Mouse (Mus musculus) stomach, embryonic 15.5 days (tissue): ENCODE measurements around the gene Aldh1a1. TPM values are rescaled to one million over a fixed set of nuclear protein-coding genes. Genes with fewer than 3 reads are reported as not detected.
"Not testable (repeated sequence)": the region's sequence is repeated elsewhere in the genome, so short reads cannot be mapped to it uniquely, and the experiment has no call there.

Experiments used
- ATAC-seq: fragments of 200-750 bp; cut with Nextera tagmentation; 2 replicates; pipeline ENCODE4 v1.8.0; 2017; ENCODE audit warnings: low read depth, moderate number of reproducible peaks, moderate TSS enrichment; ENCODE audit not compliant: insufficient read depth, low FRiP score
- H3K27ac ChIP-seq: fragments of 300-500 bp; sonication (generic); 2 replicates; pipeline ENCODE4 v1.5.1; 2015; ENCODE audit warnings: mild to moderate bottlenecking, inconsistent platforms
- H3K27me3 ChIP-seq: fragments of 300-500 bp; sonication (generic); replicated peaks from 2 replicates; pipeline ENCODE4 v1.6.1; 2015; ENCODE audit warnings: inconsistent platforms
- H3K36me3 ChIP-seq: fragments of 300-500 bp; sonication (generic); 2 replicates; pipeline ENCODE4 v1.6.1; 2015; ENCODE audit warnings: inconsistent platforms
- H3K4me1 ChIP-seq: fragments of 300-500 bp; sonication (generic); 2 replicates; pipeline ENCODE4 v1.6.1; 2015; ENCODE audit warnings: inconsistent platforms
- H3K4me2 ChIP-seq: fragments of 300-500 bp; sonication (generic); 2 replicates; pipeline ENCODE4 v1.6.1; 2015; ENCODE audit warnings: mild to moderate bottlenecking, inconsistent platforms
- H3K4me3 ChIP-seq: fragments of 300-500 bp; sonication (generic); replicated peaks from 2 replicates; pipeline ENCODE4 v1.5.1; 2015; ENCODE audit warnings: inconsistent platforms
- H3K9ac ChIP-seq: fragments of 300-500 bp; sonication (generic); 2 replicates; pipeline ENCODE4 v1.6.1; 2015; ENCODE audit warnings: inconsistent platforms
- H3K9me3 ChIP-seq: fragments of 300-500 bp; sonication (generic); 2 replicates; pipeline ENCODE4 v1.6.1; 2016; ENCODE audit warnings: inconsistent platforms
- whole genome bisulfite sequencing: fragments of 180-500 bp; shearing (Covaris S2); methylation state at CpG from one replicate; pipeline ENCODE4 v1.1.7; 2015; 5-methylcytosine and 5-hydroxymethylcytosine counted together
- polyA plus RNA-seq: library from polyadenylated mRNA; unstranded; fragments of >200 nt; fragmentation: Nextera tagmentation; extraction: Ambion mirVana; gene quantifications from 2 replicates; pipeline ENCODE4 v1.2.1, GENCODE M21; 2015

The Aldh1a1 gene
- polyA plus RNA-seq, 1 experiment from 2014 or later = 35.2 TPM

DNA sequence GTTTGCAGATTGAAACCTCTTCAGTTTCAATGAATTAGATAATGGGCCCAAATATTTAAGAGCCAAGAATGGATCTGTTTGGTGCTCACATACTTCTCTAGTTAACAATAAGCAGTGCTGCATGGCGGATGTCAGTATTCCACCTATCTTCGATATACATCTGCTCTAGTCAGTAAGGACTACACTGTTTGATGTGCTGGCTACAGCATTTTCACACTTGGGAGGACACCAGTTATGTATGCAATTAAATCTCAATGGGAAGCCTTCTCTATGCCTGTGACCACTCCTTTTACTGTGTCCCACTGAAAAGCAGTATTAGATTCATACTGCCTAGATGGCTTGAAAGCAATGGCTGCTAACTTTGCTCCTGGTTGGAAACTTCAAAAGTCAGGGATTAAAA is 111.4 kb downstream of the Aldh1a1 start:
- 85% methylated on average over 2 of the region's 2 CpGs for WGBS
- Histone ChIP-seq H3K9ac (no peak overlapping the region), H3K4me2 (no peak overlapping the region), H3K9me3 (no peaks in the 10 kb centered on the region), H3K4me1 (no peaks in the 10 kb centered on the region), H3K27me3 (no peaks in the 10 kb centered on the region), H3K4me3 (no peak overlapping the region), H3K36me3 (no peaks in the 10 kb centered on the region), H3K27ac (no peak overlapping the region)
- ATAC-seq = no peak

DNA sequence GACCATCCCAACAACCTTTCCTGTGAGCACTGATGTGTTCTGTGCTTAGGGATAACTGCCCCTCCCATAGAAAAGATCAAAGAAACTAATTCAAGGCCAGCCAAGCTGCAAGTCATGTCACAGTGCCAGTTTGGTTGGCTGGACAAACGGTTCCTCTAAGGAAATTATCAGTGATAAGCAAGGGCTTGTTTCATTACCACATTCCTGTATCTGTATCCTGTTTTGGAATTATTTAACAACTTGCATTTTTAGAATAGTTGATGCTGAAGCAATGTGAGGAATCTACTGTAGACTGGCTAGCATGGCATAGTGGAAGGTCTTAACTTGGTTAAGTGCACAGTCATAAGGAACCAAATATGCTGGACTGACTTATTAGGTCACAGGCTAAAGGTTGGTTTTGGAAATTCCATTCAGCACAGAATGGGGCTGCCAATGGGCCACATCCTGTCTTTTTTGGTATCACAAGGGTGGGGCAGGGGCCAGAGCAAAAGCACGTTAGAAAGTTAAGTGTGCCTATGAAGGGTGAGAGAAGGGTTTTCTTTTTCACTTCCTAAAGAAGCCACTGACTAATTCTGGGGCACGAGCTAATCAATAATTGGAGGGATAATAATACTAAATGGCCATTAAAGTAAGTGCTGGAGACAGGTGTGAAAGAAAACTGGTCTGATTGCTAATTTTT is 121.9 kb downstream of the Aldh1a1 start:
- Histone ChIP-seq H3K36me3 (no peaks in the 10 kb centered on the region), H3K27me3 (no peaks in the 10 kb centered on the region), H3K27ac (no peak overlapping the region), H3K4me2 (no peak overlapping the region), H3K9me3 (no peaks in the 10 kb centered on the region), H3K4me3 (no peak overlapping the region), H3K9ac (no peak overlapping the region), H3K4me1 (no peaks in the 10 kb centered on the region)
- no peak for ATAC-seq
- WGBS = 57% methylated on average over 3 of the region's 3 CpGs

DNA sequence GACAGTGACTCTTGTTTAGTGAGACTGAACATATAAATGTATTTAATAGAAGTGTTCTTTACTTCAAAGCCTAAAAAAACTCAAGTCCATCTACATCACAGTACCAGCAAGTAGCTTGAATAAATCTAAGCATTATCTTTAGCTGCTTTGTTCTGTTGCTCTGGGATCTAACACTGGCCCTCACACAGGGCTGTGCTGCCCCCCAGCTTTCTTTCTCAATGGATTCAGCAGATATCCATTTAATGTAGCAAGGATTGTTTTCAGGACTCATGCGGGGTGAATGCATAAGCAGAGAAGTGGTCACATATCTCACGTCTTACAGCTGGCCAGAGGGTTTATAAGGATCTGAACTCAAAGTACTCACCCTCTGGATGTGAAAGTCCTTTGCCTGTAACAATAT is 129.9 kb downstream of the Aldh1a1 start:
- H3K4me1 ChIP-seq = no peaks in the 10 kb centered on the region
- 70% methylated on average over 2 of the region's 2 CpGs for WGBS
- no peak overlapping the region for H3K9ac ChIP-seq
- H3K4me2 ChIP-seq = no peak overlapping the region
- no peaks in the 10 kb centered on the region for H3K9me3 ChIP-seq
- no peaks in the 10 kb centered on the region for H3K27me3 ChIP-seq
- H3K4me3 ChIP-seq = no peak overlapping the region
- no peak for ATAC-seq
- H3K27ac ChIP-seq = no peak overlapping the region
- H3K36me3 ChIP-seq = no peaks in the 10 kb centered on the region

GRCm38 (mm10) chr19:20623416-20623815 is 130.9 kb downstream of the Aldh1a1 start:
- Histone ChIP-seq H3K27me3 (no peaks in the 10 kb centered on the region), H3K9me3 (no peaks in the 10 kb centered on the region), H3K27ac (no peak overlapping the region), H3K4me3 (no peak overlapping the region), H3K4me2 (no peak overlapping the region), H3K4me1 (no peaks in the 10 kb centered on the region), H3K36me3 (no peaks in the 10 kb centered on the region), H3K9ac (no peak overlapping the region)
- no peak for ATAC-seq
- 74% methylated on average over 10 of the region's 10 CpGs for WGBS

GRCm38 (mm10) chr19:20631020-20631419 is 138.5 kb downstream of the Aldh1a1 start:
- WGBS = 47% methylated on average over 1 of the region's 1 CpGs
- H3K27ac ChIP-seq = no peak overlapping the region

DNA sequence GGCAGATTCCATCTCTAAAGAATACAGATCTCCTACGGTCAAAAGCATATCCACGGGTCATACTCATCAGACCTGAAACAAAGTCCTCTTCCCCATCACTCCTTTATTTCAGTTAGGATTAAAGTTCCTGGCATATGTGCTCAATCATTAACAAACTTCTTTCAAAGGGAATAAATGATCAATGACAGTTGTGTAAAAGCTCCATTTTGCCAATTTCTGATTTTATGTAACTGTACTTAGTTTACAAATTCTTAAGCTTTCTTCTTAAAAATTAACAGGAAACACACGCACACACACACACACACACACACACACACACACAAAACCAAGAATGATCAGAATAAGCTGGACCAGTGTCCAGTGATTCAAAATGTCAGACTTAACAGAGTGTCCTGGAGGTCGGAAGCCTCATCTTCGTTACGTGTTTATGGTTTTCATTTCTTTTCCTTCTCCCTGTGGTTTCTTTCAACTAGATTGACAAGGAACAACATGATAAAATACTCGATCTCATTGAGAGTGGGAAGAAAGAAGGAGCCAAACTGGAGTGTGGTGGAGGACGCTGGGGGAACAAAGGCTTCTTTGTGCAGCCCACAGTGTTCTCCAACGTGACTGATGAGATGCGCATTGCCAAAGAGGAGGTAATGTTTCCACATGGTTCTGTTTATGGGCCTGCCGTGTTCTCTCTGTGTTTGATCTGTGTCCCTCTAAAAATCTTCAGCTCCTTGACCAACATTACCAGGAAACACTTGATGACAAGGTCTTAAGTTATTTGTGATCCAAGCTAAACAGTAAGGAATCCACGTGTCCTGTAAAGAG is 141.6 kb downstream of the Aldh1a1 start:
- Histone ChIP-seq H3K27ac (no peak overlapping the region), H3K27me3 (no peaks in the 10 kb centered on the region), H3K9ac (no peak overlapping the region), H3K4me3 (no peak overlapping the region), H3K4me1 (no peaks in the 10 kb centered on the region), H3K36me3 (no peaks in the 10 kb centered on the region), H3K9me3 (no peaks in the 10 kb centered on the region), H3K4me2 (no peak overlapping the region)
- no peak for ATAC-seq
- WGBS = 69% methylated on average over 12 of the region's 12 CpGs

More at GRCm38 (mm10) chr19:20631020-20631419, 138.5 kb downstream of the Aldh1a1 start:
- Histone ChIP-seq H3K9me3 (no peaks in the 10 kb centered on the region), H3K4me1 (no peaks in the 10 kb centered on the region), H3K36me3 (no peaks in the 10 kb centered on the region), H3K27me3 (no peaks in the 10 kb centered on the region), H3K4me3 (no peak overlapping the region), H3K9ac (no peak overlapping the region), H3K4me2 (no peak overlapping the region)
- no peak for ATAC-seq

GRCm38 (mm10) chr19:20644346-20644745 is 151.8 kb downstream of the Aldh1a1 start:
- Histone ChIP-seq H3K27me3 (no peaks in the 10 kb centered on the region), H3K27ac (no peak overlapping the region), H3K9me3 (no peaks in the 10 kb centered on the region), H3K4me2 (no peak overlapping the region), H3K4me1 (no peaks in the 10 kb centered on the region), H3K36me3 (no peaks in the 10 kb centered on the region), H3K9ac (no peak overlapping the region), H3K4me3 (no peak overlapping the region)
- 67% methylated on average over 3 of the region's 3 CpGs for WGBS
- ATAC-seq = no peak

- not testable (repeated sequence) for ATAC-seq, H3K9me3 ChIP-seq, H3K27ac ChIP-seq, H3K27me3 ChIP-seq, H3K36me3 ChIP-seq, H3K4me3 ChIP-seq, H3K9ac ChIP-seq, H3K4me2 ChIP-seq, H3K4me1 ChIP-seq
Observed at GRCm38 (mm10) chr19:20647496-20647895, 155.0 kb downstream of the Aldh1a1 start.

GRCm38 (mm10) chr19:20650008-20650407 is 157.5 kb downstream of the Aldh1a1 start:
- no peaks in the 10 kb centered on the region for H3K9me3 ChIP-seq
- H3K27ac ChIP-seq = no peak overlapping the region
- WGBS = 17% methylated on average over 2 of the region's 2 CpGs
- H3K4me1 ChIP-seq = no peaks in the 10 kb centered on the region
- no peak overlapping the region for H3K9ac ChIP-seq
- no peaks in the 10 kb centered on the region for H3K36me3 ChIP-seq
- no peak for ATAC-seq
- no peak overlapping the region for H3K4me3 ChIP-seq
- no peaks in the 10 kb centered on the region for H3K27me3 ChIP-seq
- no peak overlapping the region for H3K4me2 ChIP-seq

- Histone ChIP-seq H3K4me3 (no peak overlapping the region), H3K4me2 (no peak overlapping the region), H3K9me3 (no peaks in the 10 kb centered on the region), H3K9ac (no peak overlapping the region), H3K27ac (peak overlapping the region; percentile 78; the same call in 1 of the 2 replicates), H3K27me3 (no peaks in the 10 kb centered on the region), H3K36me3 (no peaks in the 10 kb centered on the region), H3K4me1 (no peaks in the 10 kb centered on the region)
- ATAC-seq = peak; percentile 72
- WGBS = 68% methylated on average over 1 of the region's 1 CpGs
Observed at GRCm38 (mm10) chr19:20653082-20653676, 160.7 kb downstream of the Aldh1a1 start.

GRCm38 (mm10) chr19:20654141-20654873 is 161.8 kb downstream of the Aldh1a1 start:
- no peaks in the 10 kb centered on the region for H3K36me3 ChIP-seq
- peak overlapping the region; percentile 78 for H3K27ac ChIP-seq
- no peaks in the 10 kb centered on the region for H3K4me1 ChIP-seq
- H3K4me2 ChIP-seq = no peak overlapping the region
- H3K27me3 ChIP-seq = no peaks in the 10 kb centered on the region
- H3K9me3 ChIP-seq = no peaks in the 10 kb centered on the region
- H3K4me3 ChIP-seq = no peak overlapping the region
- no peak overlapping the region for H3K9ac ChIP-seq
- ATAC-seq = peak; percentile 90
- WGBS = 23% methylated on average over 3 of the region's 3 CpGs
